In the genomic region with DNA sequence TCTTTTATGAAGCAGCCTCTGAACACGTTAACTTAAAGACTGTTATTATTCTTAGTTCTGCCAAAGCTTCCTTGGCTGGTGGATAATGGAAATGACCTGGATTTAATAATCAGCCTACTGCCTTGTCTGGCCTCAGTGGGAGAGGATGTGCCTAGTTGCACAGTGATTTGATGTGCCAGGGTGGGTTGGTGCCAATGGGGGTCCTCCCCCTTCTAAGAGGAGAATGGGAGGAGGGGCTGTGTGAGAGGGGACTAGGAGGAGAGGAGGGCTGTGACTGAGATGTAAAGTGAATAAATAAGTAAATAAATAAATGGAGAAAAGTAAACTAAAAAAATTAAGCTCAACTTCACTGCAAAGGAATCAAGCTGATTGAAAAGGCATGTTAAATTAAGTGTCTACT, we compare ENCODE assay signal across 23 mouse cellular contexts.
A peak's percentile ranks its signal among the peaks of the same experiment; 100 is the strongest.
DNase-seq lines count a peak whose midpoint lies in the region; ATAC-seq and TF ChIP-seq lines count a peak whose summit lies in the region.
"Had no signal": no experiment of that assay in that cellular context is flagged by ENCODE, and none has a peak within 500 bp of the region (broad histone marks: within the 10 kb centered on the region; RNA-seq: fewer than 3 reads in every experiment).

No protein-coding gene starts in this region.

- H3K4me2 ChIP-seq in forebrain, embryonic 14.5 days (ENCODE audit: low read length) = no peak overlapping the region
- H3K4me2 ChIP-seq: embryonic facial prominence, embryonic 15.5 days; heart, embryonic 15.5 days; hindbrain, embryonic 15.5 days had no signal

- no peaks in the 10 kb centered on the region for H3K27me3 ChIP-seq in forebrain, embryonic 14.5 days (replicated peaks; ENCODE audit: control insufficient read depth, insufficient read depth, low read length)
- no peaks in the 10 kb centered on the region for H3K27me3 ChIP-seq in forebrain, embryonic 10.5 days (ENCODE audit: poor library complexity, severe bottlenecking)
- H3K27me3 ChIP-seq: embryonic facial prominence, embryonic 15.5 days; heart, embryonic 15.5 days; hindbrain, embryonic 15.5 days had no signal

- H3K9ac ChIP-seq in forebrain, embryonic 14.5 days (ENCODE audit: low read length) = no peak overlapping the region
- H3K9ac ChIP-seq: embryonic facial prominence, embryonic 15.5 days; heart, embryonic 15.5 days; hindbrain, embryonic 15.5 days had no signal

- H3K9me3 ChIP-seq in forebrain, embryonic 14.5 days (replicated peaks; ENCODE audit: control insufficient read depth, low read length) = no peaks in the 10 kb centered on the region
- no peaks in the 10 kb centered on the region for H3K9me3 ChIP-seq in forebrain, embryonic 10.5 days
- H3K9me3 ChIP-seq: embryonic facial prominence, embryonic 15.5 days; G1E; heart, embryonic 15.5 days; hindbrain, embryonic 15.5 days had no signal

- no peak for TF ChIP-seq CTCF in brain, embryonic 14.5 days (IDR thresholded peaks at IDR 0.05; ENCODE audit: borderline replicate concordance, extremely low read depth, insufficient read depth, insufficient read length)

- WGBS in forebrain, embryonic 14.5 days = 57% methylated on average over 1 of the region's 1 CpGs
- WGBS in forebrain, embryonic 10.5 days = 79% methylated on average over 1 of the region's 1 CpGs

- no peaks in the 10 kb centered on the region for H3K36me3 ChIP-seq in forebrain, embryonic 14.5 days (ENCODE audit: control insufficient read depth, insufficient read depth, low read length)
- no peaks in the 10 kb centered on the region for H3K36me3 ChIP-seq in forebrain, embryonic 10.5 days (replicated peaks)
- H3K36me3 ChIP-seq: embryonic facial prominence, embryonic 15.5 days; G1E; heart, embryonic 15.5 days; hindbrain, embryonic 15.5 days had no signal

- H3K27ac ChIP-seq in forebrain, embryonic 14.5 days (ENCODE audit: low read depth, low read length) = no peak overlapping the region
- no peak overlapping the region for H3K27ac ChIP-seq in forebrain, embryonic 10.5 days
- H3K27ac ChIP-seq: embryonic facial prominence, embryonic 15.5 days; heart, embryonic 15.5 days; hindbrain, embryonic 15.5 days had no signal

- ATAC-seq in forebrain, embryonic 14.5 days = no peak
- ATAC-seq: CD4-positive, CD25-positive, alpha-beta regulatory T cell, adult 4 months had no signal

- DNase-seq in cerebellum, postnatal 10 days = peak; percentile 26 to 61
- no peak for DNase-seq in cerebellum, adult 9-10 months
- peak; percentile 32 for DNase-seq in forebrain, embryonic 14.5 days (ENCODE audit: low spot score)
- DNase-seq in forebrain, embryonic 10.5 days (ENCODE audit: extremely low spot score, low spot score) = no peak
- DNase-seq in left cerebral cortex, postnatal 4 days = peak; percentile 39
- DNase-seq in left cerebral cortex, postnatal 14 days (ENCODE audit: low spot score in 2 of 2) = no peak
- peak; percentile 60 for DNase-seq in brain, embryonic 14.5 days (ENCODE audit: low read depth)
- no peak for DNase-seq in thymus, postnatal 4 days
- DNase-seq: adrenal gland, adult 8-10 months; adrenal gland, postnatal 36 days; B cell, adult 2 months; cerebellum, adult 11 months; cerebellum, adult 9-11 months; embryo, embryonic 11 days; kidney, adult 11 months had no signal

- TF ChIP-seq POLR2A in brain, embryonic 14.5 days (IDR thresholded peaks at IDR 0.05; ENCODE audit: borderline replicate concordance, extremely low read depth, insufficient read depth, insufficient read length, poor library complexity, severe bottlenecking) = no peak

- no peak overlapping the region for H3K4me3 ChIP-seq in forebrain, embryonic 14.5 days (ENCODE audit: low read depth, low read length)
- H3K4me3 ChIP-seq in forebrain, embryonic 10.5 days = no peak overlapping the region
- H3K4me3 ChIP-seq: embryonic facial prominence, embryonic 15.5 days; erythroblast, embryonic 14.5 days; gastrocnemius, adult 2 months; heart, adult 2 months; heart, embryonic 15.5 days; hindbrain, embryonic 15.5 days had no signal

- no peaks in the 10 kb centered on the region for H3K4me1 ChIP-seq in forebrain, embryonic 14.5 days (ENCODE audit: control insufficient read depth, insufficient read depth, low read length)
- peaks cover 4% of the 10 kb centered on the region for H3K4me1 ChIP-seq in forebrain, embryonic 10.5 days
- H3K4me1 ChIP-seq: heart, embryonic 15.5 days had no signal

- intact Hi-C loops in left cerebral cortex, postnatal 4 days (cut with DNase I) = no loop called here
- intact Hi-C loops in left cerebral cortex, postnatal 14 days (cut with DNase I) = no loop called here

Comparison
In these comparisons a context has a peak if more than half of its experiments do, and no peak if none do; other contexts are left out.
1. DNase-seq: peak in cerebellum, postnatal 10 days (2 of 2), forebrain, embryonic 14.5 days (single experiment), left cerebral cortex, postnatal 4 days (single experiment) and brain, embryonic 14.5 days (single experiment); none in cerebellum, adult 9-10 months (single experiment), forebrain, embryonic 10.5 days (single experiment), left cerebral cortex, postnatal 14 days (0 of 2) and thymus, postnatal 4 days (single experiment).